Mouse (Mus musculus): ENCODE measurements at regions not wholly inside any gene's neighbourhood (a gene's known extent, or its start where the extent isn't known, plus 50 kb on each side); places are given as distances from the start of the nearest gene placed in this dataset.

GRCm38 (mm10) chr3:61537113-61537512 is 171.4 kb upstream of the B430305J03Rik start:
- TF ChIP-seq ZNF384 (IDR thresholded peaks at IDR 0.05; ENCODE audit: low read depth, low read length): no peak
- no peak for TF ChIP-seq MAFK (IDR thresholded peaks at IDR 0.05; ENCODE audit: insufficient replicate concordance, low read length)
- no peak for TF ChIP-seq EP300 (IDR thresholded peaks at IDR 0.05; ENCODE audit: low read length)
- no peak for TF ChIP-seq ZKSCAN1 (IDR thresholded peaks at IDR 0.05; ENCODE audit: borderline replicate concordance, low read depth, low read length)
- TF ChIP-seq ZC3H11A (IDR thresholded peaks at IDR 0.05; ENCODE audit: low read depth, low read length): no peak
- no peak for TF ChIP-seq CTCF (conservative IDR thresholded peaks at IDR 0.05 in 1 of 2, IDR thresholded peaks at IDR 0.05 in 1 of 2; ENCODE audit: low read depth in 2 of 2, low read length in 2 of 2)
- no peak for TF ChIP-seq ZMIZ1 (IDR thresholded peaks at IDR 0.05; ENCODE audit: low read depth, low read length)
- TF ChIP-seq CHD1 (IDR thresholded peaks at IDR 0.05; ENCODE audit: low read depth, low read length): no peak
- no peak for TF ChIP-seq NRF1 (IDR thresholded peaks at IDR 0.05; ENCODE audit: low read depth, low read length)
- no peak for TF ChIP-seq MAX (IDR thresholded peaks at IDR 0.05; ENCODE audit: low read length)
- no peak for TF ChIP-seq RAD21 (IDR thresholded peaks at IDR 0.05; ENCODE audit: low read depth, low read length)
- TF ChIP-seq IRF4 (IDR thresholded peaks at IDR 0.05; ENCODE audit: low read depth, low read length): no peak
- TF ChIP-seq ETS1 (conservative IDR thresholded peaks at IDR 0.05; ENCODE audit: low read depth, low read length): no peak
- no peak for TF ChIP-seq GABPA (IDR thresholded peaks at IDR 0.05; ENCODE audit: insufficient replicate concordance, low read depth, low read length)
- DNase-seq (ENCODE audit: extremely low read depth): no peak
- Histone ChIP-seq H3K27ac (ENCODE audit: insufficient read depth, low read depth) (no peak overlapping the region), H3K27me3 (replicated peaks) (no peaks in the 10 kb centered on the region), H3K4me1 (ENCODE audit: control insufficient read depth in 1 of 2, insufficient read depth in 2 of 2) (no peaks in the 10 kb centered on the region), H3K9ac (ENCODE audit: insufficient read depth, low read depth) (no peak overlapping the region), H3K36me3 (replicated peaks in 1 of 2; ENCODE audit: control insufficient read depth in 1 of 2, insufficient read depth in 1 of 2, low read length in 1 of 2) (no peaks in the 10 kb centered on the region), H3K9me3 (replicated peaks; ENCODE audit: low read length) (peaks cover 20% of the 10 kb centered on the region), H3K4me3 (replicated peaks in 1 of 3; ENCODE audit: low read depth in 2 of 3, low read length in 2 of 3, poor library complexity in 1 of 3) (no peak overlapping the region), H3K4me2 (ENCODE audit: insufficient read depth, low read depth, poor library complexity, severe bottlenecking) (no peak overlapping the region), H3K79me2 (replicated peaks; ENCODE audit: control insufficient read depth, extremely low read depth, insufficient read depth, poor library complexity, severe bottlenecking) (no peaks in the 10 kb centered on the region)
- in situ Hi-C loops (cut with MboI; ENCODE audit: low pct_ligation_motif_present, low pct_unique_long_range_greater_than_20kb, low sequenced_read_pairs): no loop called here
- dilution Hi-C loops (cut with MboI; ENCODE audit: extremely low pct_ligation_motif_present, extremely low pct_unique_long_range_greater_than_20kb, low sequenced_read_pairs): no loop called here

GRCm38 (mm10) chr3:61535751-61536150 is 170.0 kb upstream of the B430305J03Rik start:
- dilution Hi-C loops (cut with MboI; ENCODE audit: extremely low pct_ligation_motif_present, extremely low pct_unique_long_range_greater_than_20kb, low sequenced_read_pairs): no loop called here
- no peak for TF ChIP-seq MYC (IDR thresholded peaks at IDR 0.05; ENCODE audit: low read depth, low read length)
- no peak for TF ChIP-seq NRF1 (IDR thresholded peaks at IDR 0.05; ENCODE audit: low read depth, low read length)
- no peak for TF ChIP-seq BHLHE40 (IDR thresholded peaks at IDR 0.05; ENCODE audit: low read depth, low read length)
- DNase-seq (ENCODE audit: extremely low read depth): no peak

More at GRCm38 (mm10) chr3:61535751-61536150, 170.0 kb upstream of the B430305J03Rik start:
- Histone ChIP-seq H3K9me3 (replicated peaks; ENCODE audit: low read length) (peaks cover 15% of the 10 kb centered on the region), H3K27ac (ENCODE audit: insufficient read depth, low read depth) (no peak overlapping the region), H3K27me3 (replicated peaks) (no peaks in the 10 kb centered on the region), H3K4me2 (ENCODE audit: insufficient read depth, low read depth, poor library complexity, severe bottlenecking) (no peak overlapping the region), H3K36me3 (replicated peaks in 1 of 2; ENCODE audit: control insufficient read depth in 1 of 2, insufficient read depth in 1 of 2, low read length in 1 of 2) (no peaks in the 10 kb centered on the region), H3K4me1 (ENCODE audit: control insufficient read depth in 1 of 2, insufficient read depth in 2 of 2) (no peaks in the 10 kb centered on the region), H3K4me3 (replicated peaks in 1 of 3; ENCODE audit: low read depth in 2 of 3, low read length in 2 of 3, poor library complexity in 1 of 3) (no peak overlapping the region), H3K79me2 (replicated peaks; ENCODE audit: control insufficient read depth, extremely low read depth, insufficient read depth, poor library complexity, severe bottlenecking) (no peaks in the 10 kb centered on the region), H3K9ac (ENCODE audit: insufficient read depth, low read depth) (no peak overlapping the region)
- in situ Hi-C loops (cut with MboI; ENCODE audit: low pct_ligation_motif_present, low pct_unique_long_range_greater_than_20kb, low sequenced_read_pairs): no loop called here
